Mouse (Mus musculus): ENCODE data around the gene Tgfa. TPM values are rescaled to one million over a fixed set of nuclear protein-coding genes. Genes with fewer than 3 reads are reported as not detected.

Gene Tgfa
- polyA plus RNA-seq, 1 experiment from 2014 or later, result 2.1 TPM

- H3K4me2 ChIP-seq, result no peak overlapping the region
Observed at GRCm38 (mm10) chr6:86245965-86246364, 50.9 kb downstream of the Tgfa start.

DNA sequence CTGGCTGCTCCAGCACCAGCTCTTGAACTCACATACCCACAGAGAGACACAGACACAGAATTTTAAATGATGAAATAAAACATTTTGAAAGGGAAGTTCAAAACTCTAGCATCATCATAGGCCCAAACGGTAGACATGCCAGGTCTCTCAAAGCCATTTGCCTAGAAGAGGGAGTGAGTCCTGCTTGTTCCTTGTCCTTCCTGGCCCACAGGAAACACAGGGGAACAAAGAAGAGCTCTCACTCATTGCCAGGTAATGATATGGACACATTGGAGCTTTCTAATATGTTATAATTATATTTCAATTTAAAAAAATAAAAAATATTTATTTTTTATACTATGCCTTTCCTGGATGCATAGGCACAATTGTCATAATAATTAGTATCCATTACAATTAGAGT is 53.5 kb downstream of the Tgfa start:
- Histone ChIP-seq H3K4me2 (no peak overlapping the region), H3K4me3 (no peak overlapping the region), H3K27ac (no peak overlapping the region), H3K36me3 (no peaks in the 10 kb centered on the region), H3K4me1 (no peaks in the 10 kb centered on the region), H3K27me3 (replicated peaks) (no peaks in the 10 kb centered on the region; the same call in 1 of the 2 replicates), H3K9me3 (replicated peaks) (no peaks in the 10 kb centered on the region), H3K9ac (no peak overlapping the region)
- no peak for ATAC-seq
- WGBS (ENCODE audit: insufficient replicate concordance), result 65% methylated on average over 1 of the region's 1 CpGs

More at GRCm38 (mm10) chr6:86245965-86246364, 50.9 kb downstream of the Tgfa start:
- WGBS (ENCODE audit: insufficient replicate concordance), result 41% methylated on average over 4 of the region's 4 CpGs
- ATAC-seq, result no peak
- H3K4me3 ChIP-seq, result no peak overlapping the region
- no peaks in the 10 kb centered on the region for H3K36me3 ChIP-seq
- H3K9me3 ChIP-seq (replicated peaks), result no peaks in the 10 kb centered on the region
- H3K27me3 ChIP-seq (replicated peaks), result no peaks in the 10 kb centered on the region; the same call in 1 of the 2 replicates
- H3K27ac ChIP-seq, result no peak overlapping the region
- no peaks in the 10 kb centered on the region for H3K4me1 ChIP-seq
- H3K9ac ChIP-seq, result no peak overlapping the region

DNA sequence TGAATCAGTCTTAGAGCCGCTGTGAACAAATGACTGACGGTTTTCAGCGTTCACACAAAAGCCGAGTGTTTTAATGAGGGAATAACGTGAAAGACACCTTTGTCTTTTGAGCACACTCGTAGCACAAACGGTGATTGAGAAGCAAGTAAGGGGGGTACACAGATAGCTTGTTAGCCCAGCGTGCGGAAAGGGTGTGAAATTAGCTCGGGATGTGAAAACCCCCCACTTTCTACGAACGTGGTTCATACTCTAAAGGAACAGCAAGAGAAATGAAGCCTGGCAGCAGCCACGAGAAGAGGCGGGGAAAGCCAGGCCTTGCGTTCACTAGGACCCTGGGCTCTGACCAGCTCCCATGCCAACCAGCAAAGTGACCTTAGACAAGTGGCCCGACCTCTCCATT is 54.0 kb downstream of the Tgfa start:
- Histone ChIP-seq H3K36me3 (no peaks in the 10 kb centered on the region), H3K9me3 (replicated peaks) (no peaks in the 10 kb centered on the region), H3K27me3 (replicated peaks) (no peaks in the 10 kb centered on the region; the same call in 1 of the 2 replicates), H3K4me1 (no peaks in the 10 kb centered on the region), H3K4me2 (no peak overlapping the region), H3K9ac (no peak overlapping the region), H3K4me3 (no peak overlapping the region), H3K27ac (no peak overlapping the region)
- 71% methylated on average over 16 of the region's 16 CpGs for WGBS (ENCODE audit: insufficient replicate concordance)
- ATAC-seq, result no peak

DNA sequence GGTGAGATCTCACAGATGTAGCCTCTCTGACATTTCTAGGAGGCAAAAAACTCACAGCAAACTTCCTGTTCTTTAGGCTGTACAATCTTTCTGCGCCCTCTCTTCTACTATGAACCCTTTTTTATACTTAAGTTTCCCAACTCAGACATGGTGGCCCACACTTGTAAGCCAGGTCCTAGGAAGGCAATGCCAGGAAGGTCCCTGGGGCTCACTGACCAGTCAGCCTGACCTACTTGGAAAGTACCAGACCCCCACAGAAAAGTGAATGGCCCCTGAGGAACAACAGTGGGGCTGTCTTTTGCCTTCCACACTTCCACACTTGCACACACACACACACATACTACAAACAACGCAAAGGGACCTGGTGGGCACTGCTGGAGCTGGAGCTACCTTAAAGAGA is 55.2 kb downstream of the Tgfa start:
- no peaks in the 10 kb centered on the region for H3K9me3 ChIP-seq (replicated peaks)
- H3K9ac ChIP-seq, result no peak overlapping the region
- no peak for ATAC-seq
- H3K27me3 ChIP-seq (replicated peaks), result no peaks in the 10 kb centered on the region; the same call in 1 of the 2 replicates
- H3K27ac ChIP-seq, result no peak overlapping the region
- no peak overlapping the region for H3K4me3 ChIP-seq
- no peak overlapping the region for H3K4me2 ChIP-seq
- WGBS (ENCODE audit: insufficient replicate concordance), result 78% methylated on average over 2 of the region's 2 CpGs
- no peaks in the 10 kb centered on the region for H3K36me3 ChIP-seq
- no peaks in the 10 kb centered on the region for H3K4me1 ChIP-seq

GRCm38 (mm10) chr6:86250830-86251229 is 55.8 kb downstream of the Tgfa start:
- no peaks in the 10 kb centered on the region; the same call in 1 of the 2 replicates for H3K27me3 ChIP-seq (replicated peaks)

DNA sequence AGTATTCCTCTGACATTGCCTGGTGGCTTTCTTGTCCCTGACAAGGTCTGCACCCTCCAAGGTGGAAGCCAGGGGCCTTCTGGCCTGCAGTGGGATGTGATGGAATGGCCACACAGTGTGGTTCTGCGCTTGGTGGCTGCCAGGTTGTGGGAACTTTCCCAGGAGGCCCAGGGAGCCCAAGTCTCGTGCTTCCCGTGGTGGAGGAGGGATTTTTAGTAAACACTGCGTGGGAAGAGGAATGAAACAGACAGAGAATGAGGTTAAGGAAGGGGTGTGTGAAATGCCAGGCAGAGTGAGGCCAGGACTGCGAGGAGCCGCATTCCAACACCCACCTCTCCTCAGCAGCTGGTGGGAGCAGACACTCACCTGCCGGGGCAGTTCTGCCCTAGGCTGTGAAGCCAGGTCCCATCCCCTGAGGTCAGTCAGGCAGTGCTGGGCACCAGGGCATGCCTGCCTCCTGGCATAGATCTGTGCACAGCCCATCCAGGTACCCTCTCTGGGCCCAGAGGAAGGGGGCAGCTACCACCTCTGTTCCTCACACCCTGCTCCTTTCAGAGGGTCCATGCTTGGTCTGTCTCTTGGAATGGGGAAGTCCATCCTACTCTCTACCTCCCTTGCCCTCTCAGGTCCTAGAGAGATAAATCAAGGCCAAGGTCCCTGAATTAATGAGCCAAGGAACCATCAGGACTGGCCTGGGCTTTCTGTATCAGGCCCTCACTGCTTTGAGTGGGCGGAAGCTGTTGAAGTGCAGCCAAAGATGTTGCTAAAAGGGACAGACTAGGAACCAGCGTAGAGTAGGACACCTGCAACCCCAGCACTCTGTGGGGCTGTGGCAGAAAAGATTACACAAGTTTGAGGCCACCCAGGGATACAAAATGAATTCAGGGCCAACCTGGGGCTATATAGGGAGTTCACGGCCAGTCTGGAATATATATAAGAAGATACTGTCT is 57.4 kb downstream of the Tgfa start:
- no peak for ATAC-seq
- H3K27ac ChIP-seq, result no peak overlapping the region
- H3K9me3 ChIP-seq (replicated peaks), result no peaks in the 10 kb centered on the region
- no peaks in the 10 kb centered on the region; the same call in 1 of the 2 replicates for H3K27me3 ChIP-seq (replicated peaks)
- WGBS (ENCODE audit: insufficient replicate concordance), result 53% methylated on average over 10 of the region's 10 CpGs
- no peak overlapping the region for H3K4me3 ChIP-seq
- no peak overlapping the region for H3K4me2 ChIP-seq
- no peaks in the 10 kb centered on the region for H3K4me1 ChIP-seq
- no peak overlapping the region for H3K9ac ChIP-seq
- H3K36me3 ChIP-seq, result no peaks in the 10 kb centered on the region

More at GRCm38 (mm10) chr6:86250830-86251229, 55.8 kb downstream of the Tgfa start:
- no peaks in the 10 kb centered on the region for H3K9me3 ChIP-seq (replicated peaks)
- H3K4me1 ChIP-seq, result no peaks in the 10 kb centered on the region
- H3K27ac ChIP-seq, result no peak overlapping the region
- no peaks in the 10 kb centered on the region for H3K36me3 ChIP-seq
- no peak overlapping the region for H3K4me2 ChIP-seq
- 81% methylated on average over 8 of the region's 8 CpGs for WGBS (ENCODE audit: insufficient replicate concordance)
- no peak for ATAC-seq
- no peak overlapping the region for H3K4me3 ChIP-seq
- H3K9ac ChIP-seq, result no peak overlapping the region

DNA sequence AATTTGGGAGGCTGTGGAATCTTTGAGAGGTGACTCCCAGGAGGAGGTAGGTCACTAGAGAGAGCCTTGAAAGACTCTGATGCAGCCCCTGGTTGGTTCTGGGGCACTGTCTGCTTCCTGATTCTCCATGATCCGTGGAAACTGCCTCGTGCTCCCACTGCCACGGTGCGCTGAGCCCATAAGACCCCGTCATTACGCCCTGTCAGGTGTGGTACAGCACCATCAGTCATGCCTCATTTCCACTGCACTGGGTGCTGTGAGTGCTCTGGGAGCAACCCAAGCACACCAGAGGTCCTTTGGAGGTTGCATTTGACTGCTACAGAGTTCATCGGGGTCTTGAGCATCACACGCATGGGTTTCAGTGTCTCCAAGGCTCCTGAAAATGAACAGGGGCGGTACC is 60.9 kb downstream of the Tgfa start:
- WGBS (ENCODE audit: insufficient replicate concordance), result 81% methylated on average over 9 of the region's 9 CpGs
- no peak overlapping the region for H3K9ac ChIP-seq
- no peaks in the 10 kb centered on the region for H3K4me1 ChIP-seq
- no peak overlapping the region for H3K4me2 ChIP-seq
- no peaks in the 10 kb centered on the region for H3K9me3 ChIP-seq (replicated peaks)
- H3K27me3 ChIP-seq (replicated peaks), result peaks cover 7% of the 10 kb centered on the region; the same call in 1 of the 2 replicates
- H3K4me3 ChIP-seq, result no peak overlapping the region
- ATAC-seq, result no peak
- H3K36me3 ChIP-seq, result no peaks in the 10 kb centered on the region
- no peak overlapping the region for H3K27ac ChIP-seq

DNA sequence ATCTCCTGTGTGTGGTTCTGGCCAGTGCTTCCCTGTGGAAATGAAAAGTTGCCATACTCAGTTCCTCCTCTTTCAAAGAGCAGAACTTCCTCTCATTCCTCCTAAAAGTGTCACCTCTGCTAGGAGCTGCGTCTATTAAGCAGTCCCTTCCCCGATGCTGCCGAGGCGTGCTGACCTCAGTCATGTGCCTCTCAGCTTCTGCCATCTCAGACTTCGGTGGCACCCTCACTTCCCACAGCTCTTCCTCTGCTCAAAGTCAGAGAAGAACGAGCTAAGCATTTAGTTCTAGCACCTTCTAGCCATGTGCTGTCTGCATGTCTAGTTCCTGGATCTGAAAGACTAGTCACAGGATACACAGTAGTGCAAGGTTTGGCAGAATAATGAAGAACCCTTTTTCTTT is 64.2 kb downstream of the Tgfa start:
- 73% methylated on average over 6 of the region's 6 CpGs for WGBS (ENCODE audit: insufficient replicate concordance)
- no peak for ATAC-seq
- H3K4me1 ChIP-seq, result no peaks in the 10 kb centered on the region
- H3K9ac ChIP-seq, result no peak overlapping the region
- H3K36me3 ChIP-seq, result no peaks in the 10 kb centered on the region
- H3K27me3 ChIP-seq (replicated peaks), result peaks cover 7% of the 10 kb centered on the region; the same call in 1 of the 2 replicates
- H3K4me3 ChIP-seq, result no peak overlapping the region
- H3K9me3 ChIP-seq (replicated peaks), result no peaks in the 10 kb centered on the region
- H3K4me2 ChIP-seq, result no peak overlapping the region
- no peak overlapping the region for H3K27ac ChIP-seq

DNA sequence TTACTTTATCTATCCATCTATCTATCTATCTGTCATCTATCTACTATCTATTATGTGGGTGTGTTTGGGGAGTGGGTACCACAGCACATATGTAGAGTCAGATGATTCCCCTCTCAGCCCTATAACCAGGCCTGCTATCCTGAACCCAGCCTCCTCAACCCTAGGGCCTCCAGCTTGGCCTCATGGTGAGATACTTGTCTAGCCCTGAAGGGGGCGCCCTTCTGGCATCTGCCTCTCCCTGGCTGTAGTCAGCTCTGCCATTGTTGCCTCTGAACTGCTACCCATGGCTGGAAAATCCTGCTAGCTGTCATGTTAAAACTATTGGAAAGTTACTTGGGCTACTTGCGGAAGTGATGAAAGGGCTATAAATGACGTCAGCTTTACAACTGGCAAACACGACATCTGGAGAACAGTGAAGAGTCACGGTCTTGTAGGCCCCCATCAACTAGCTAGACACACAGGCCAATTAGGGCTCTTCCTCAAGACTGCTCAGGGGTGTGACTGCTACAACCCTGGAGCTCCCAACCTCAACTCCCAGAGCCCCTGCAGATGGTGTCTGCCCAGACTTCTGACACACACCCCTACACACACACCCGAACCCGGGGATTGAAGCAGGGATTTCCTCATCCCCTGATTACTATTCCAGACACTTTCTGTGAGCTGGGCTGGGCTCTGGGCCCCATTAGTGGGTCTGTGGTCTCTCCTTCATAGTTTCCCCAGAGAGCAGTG is 65.5 kb downstream of the Tgfa start:
- H3K36me3 ChIP-seq, result no peaks in the 10 kb centered on the region
- H3K4me2 ChIP-seq, result no peak overlapping the region
- ATAC-seq, result no peak
- 65% methylated on average over 7 of the region's 7 CpGs for WGBS (ENCODE audit: insufficient replicate concordance)
- H3K4me3 ChIP-seq, result no peak overlapping the region
- H3K27ac ChIP-seq, result no peak overlapping the region
- H3K27me3 ChIP-seq (replicated peaks), result peaks cover 7% of the 10 kb centered on the region; the same call in 1 of the 2 replicates
- H3K4me1 ChIP-seq, result no peaks in the 10 kb centered on the region
- H3K9me3 ChIP-seq (replicated peaks), result no peaks in the 10 kb centered on the region
- H3K9ac ChIP-seq, result no peak overlapping the region

- WGBS (ENCODE audit: insufficient replicate concordance), result 82% methylated on average over 5 of the region's 5 CpGs
- Histone ChIP-seq H3K36me3 (no peaks in the 10 kb centered on the region), H3K4me1 (no peaks in the 10 kb centered on the region), H3K9me3 (replicated peaks) (no peaks in the 10 kb centered on the region), H3K4me2 (no peak overlapping the region), H3K9ac (no peak overlapping the region), H3K27me3 (replicated peaks) (no peaks in the 10 kb centered on the region), H3K27ac (no peak overlapping the region), H3K4me3 (no peak overlapping the region)
- ATAC-seq, result no peak
Observed at GRCm38 (mm10) chr6:86266786-86267185, 71.8 kb downstream of the Tgfa start.

GRCm38 (mm10) chr6:86270373-86271068 is 75.5 kb downstream of the Tgfa start:
- no peaks in the 10 kb centered on the region for H3K36me3 ChIP-seq
- no peak for ATAC-seq
- H3K4me3 ChIP-seq, result no peak overlapping the region
- no peak overlapping the region for H3K9ac ChIP-seq
- H3K27me3 ChIP-seq (replicated peaks), result no peaks in the 10 kb centered on the region
- no peak overlapping the region for H3K4me2 ChIP-seq
- no peak overlapping the region for H3K27ac ChIP-seq
- no peaks in the 10 kb centered on the region for H3K4me1 ChIP-seq
- H3K9me3 ChIP-seq (replicated peaks), result no peaks in the 10 kb centered on the region
- WGBS (ENCODE audit: insufficient replicate concordance), result 63% methylated on average over 8 of the region's 8 CpGs
